ENCODE assay signal across 1 mouse cellular context in genomic region chr10:117731244-117732101, GRCm38 (mm10).
TF ChIP-seq lines count a peak whose summit lies in the region.

No protein-coding gene starts in this region.

TF ChIP-seq in CH12.LX, 34 proteins besides CTCF, POLR2A, EP300 and RAD21:
- TF ChIP-seq JUND (conservative IDR thresholded peaks at IDR 0.05; ENCODE audit: low read depth, low read length) (peak; percentile 46; the same call in 1 of the 2 replicates), ELF1 (IDR thresholded peaks at IDR 0.05; ENCODE audit: low read depth, low read length) (peak; percentile 41; the same call in 1 of the 2 replicates), SMC3 (IDR thresholded peaks at IDR 0.05; ENCODE audit: low read depth, low read length) (peak; percentile 95), ZNF384 (IDR thresholded peaks at IDR 0.05; ENCODE audit: low read depth, low read length) (peak; percentile 32; the same call in 1 of the 2 replicates), MAX (IDR thresholded peaks at IDR 0.05; ENCODE audit: low read length) (peak; percentile 68; the same call in 1 of the 2 replicates), KAT2A (IDR thresholded peaks at IDR 0.05; ENCODE audit: insufficient replicate concordance, low read length) (no peak), NELFE (IDR thresholded peaks at IDR 0.05; ENCODE audit: low read depth, low read length) (peak; percentile 72; the same call in 1 of the 2 replicates), JUN (IDR thresholded peaks at IDR 0.05; ENCODE audit: insufficient read depth, low read depth, low read length) (no peak), RCOR1 (conservative IDR thresholded peaks at IDR 0.05; ENCODE audit: low read depth, low read length) (no peak), IRF4 (IDR thresholded peaks at IDR 0.05; ENCODE audit: low read depth, low read length) (peak; percentile 59; the same call in 1 of the 2 replicates), E2F4 (IDR thresholded peaks at IDR 0.05; ENCODE audit: insufficient replicate concordance, low read depth, low read length) (0 out of 2 replicates have a peak, but pooled peaks have one; percentile 46), UBTF (IDR thresholded peaks at IDR 0.05; ENCODE audit: low read depth, low read length) (no peak), CHD1 (IDR thresholded peaks at IDR 0.05; ENCODE audit: low read depth, low read length) (no peak), MAZ (IDR thresholded peaks at IDR 0.05; ENCODE audit: low read depth, low read length) (no peak), HCFC1 (IDR thresholded peaks at IDR 0.05; ENCODE audit: low read depth, low read length) (peak; percentile 51; the same call in 1 of the 2 replicates), ETS1 (conservative IDR thresholded peaks at IDR 0.05; ENCODE audit: low read depth, low read length) (no peak), CHD2 (IDR thresholded peaks at IDR 0.05; ENCODE audit: low read length) (no peak), TCF12 (IDR thresholded peaks at IDR 0.05; ENCODE audit: low read depth, low read length) (0 out of 2 replicates have a peak, but pooled peaks have one; percentile 51), MEF2A (IDR thresholded peaks at IDR 0.05; ENCODE audit: borderline replicate concordance, low read depth, low read length) (peak; percentile 64; the same call in 1 of the 2 replicates), GABPA (IDR thresholded peaks at IDR 0.05; ENCODE audit: insufficient replicate concordance, low read depth, low read length) (no peak), SIN3A (IDR thresholded peaks at IDR 0.05; ENCODE audit: low read length) (peak; percentile 78), PAX5 (IDR thresholded peaks at IDR 0.05; ENCODE audit: low read length) (no peak), USF1 (IDR thresholded peaks at IDR 0.05; ENCODE audit: low read depth, low read length) (no peak), MAFK (IDR thresholded peaks at IDR 0.05; ENCODE audit: insufficient replicate concordance, low read length) (no peak), ZMIZ1 (IDR thresholded peaks at IDR 0.05; ENCODE audit: low read depth, low read length) (peak; percentile 62; the same call in 1 of the 2 replicates), NRF1 (IDR thresholded peaks at IDR 0.05; ENCODE audit: low read depth, low read length) (peak; percentile 45), USF2 (conservative IDR thresholded peaks at IDR 0.05; ENCODE audit: low read depth, low read length) (no peak), TBP (conservative IDR thresholded peaks at IDR 0.05; ENCODE audit: low read depth, low read length) (peak; percentile 64; the same call in 1 of the 2 replicates), MYC (IDR thresholded peaks at IDR 0.05; ENCODE audit: low read depth, low read length) (peak; percentile 94), BHLHE40 (IDR thresholded peaks at IDR 0.05; ENCODE audit: low read depth, low read length) (peak; percentile 37; the same call in 1 of the 2 replicates), ZKSCAN1 (IDR thresholded peaks at IDR 0.05; ENCODE audit: borderline replicate concordance, low read depth, low read length) (no peak), MXI1 (IDR thresholded peaks at IDR 0.05; ENCODE audit: low read depth, low read length) (no peak), ZC3H11A (IDR thresholded peaks at IDR 0.05; ENCODE audit: low read depth, low read length) (peak; percentile 83), POLR2AphosphoS2 (IDR thresholded peaks at IDR 0.05; ENCODE audit: low read depth, low read length) (no peak)
